Mouse (Mus musculus) embryonic facial prominence, embryonic 11.5 days (tissue): ENCODE measurements at regions not wholly inside any gene's neighbourhood (a gene's known extent, or its start where the extent isn't known, plus 50 kb on each side); places are given as distances from the start of the nearest gene placed in this dataset.

ENCODE experiments used
- ATAC-seq: fragments of 200-750 bp; cut with Nextera tagmentation; replicated peaks from 2 replicates; pipeline ENCODE4 v1.8.0; 2017; ENCODE audit warnings: low read depth; ENCODE audit not compliant: insufficient number of reproducible peaks, low FRiP score, low TSS enrichment
- DNase-seq: peaks from one replicate; pipeline ENCODE4 v3.0.0-alpha.2; 2015; ENCODE audit warnings: low spot score
- H3K27ac ChIP-seq: fragments of 300-500 bp; sonication (generic); replicated peaks from 2 replicates; pipeline ENCODE4 v1.5.1; 2014; ENCODE audit warnings: mild to moderate bottlenecking, low read depth, low read length, control low read depth
- H3K27me3 ChIP-seq: fragments of 300-500 bp; sonication (generic); 2 replicates; pipeline ENCODE4 v1.6.1; 2014; ENCODE audit warnings: mild to moderate bottlenecking, low read length, moderate library complexity, mixed read lengths; ENCODE audit not compliant: control insufficient read depth, insufficient read depth
- H3K36me3 ChIP-seq: fragments of 300-500 bp; sonication (generic); replicated peaks from 2 replicates; pipeline ENCODE4 v1.6.1; 2014; ENCODE audit warnings: low read depth, mild to moderate bottlenecking, low read length, moderate library complexity, mixed read lengths; ENCODE audit not compliant: control insufficient read depth, insufficient read depth
- H3K4me1 ChIP-seq: fragments of 300-500 bp; sonication (generic); 2 replicates; pipeline ENCODE4 v1.6.1; 2014; ENCODE audit warnings: low read length, mixed read lengths; ENCODE audit not compliant: control insufficient read depth, insufficient read depth
- H3K4me2 ChIP-seq: fragments of 300-500 bp; sonication (generic); 2 replicates; pipeline ENCODE4 v1.6.1; 2014; ENCODE audit warnings: low read depth, mild to moderate bottlenecking, control low read depth, low read length, moderate library complexity
- H3K4me3 ChIP-seq: fragments of 300-500 bp; sonication (generic); 2 replicates; pipeline ENCODE4 v1.5.1; 2014; ENCODE audit warnings: low read depth, low read length, control low read depth
- H3K9ac ChIP-seq: fragments of 300-500 bp; sonication (generic); replicated peaks from 2 replicates; pipeline ENCODE4 v1.6.1; 2014; ENCODE audit warnings: mild to moderate bottlenecking, control low read depth, low read length
- H3K9me3 ChIP-seq: fragments of 300-500 bp; sonication (generic); replicated peaks from 2 replicates; pipeline ENCODE4 v1.6.1; 2016; ENCODE audit warnings: mild to moderate bottlenecking, low read length, inconsistent platforms, mixed read lengths; ENCODE audit not compliant: control insufficient read depth
- WGBS: fragments of 180-500 bp; shearing (Covaris S2); extraction: QIAGEN DNeasy Blood & Tissue Kit; methylation state at CpG from one replicate; pipeline ENCODE4 v1.1.7; 2014; 5-methylcytosine and 5-hydroxymethylcytosine counted together

- H3K9ac ChIP-seq: no peak overlapping the region
- ATAC-seq (no peak), DNase-seq (no peak)
- no peak overlapping the region for H3K27ac ChIP-seq
- H3K36me3 ChIP-seq: no peaks in the 10 kb centered on the region
- WGBS: 78% methylated on average over 5 of the region's 5 CpGs
- H3K4me2 ChIP-seq: no peak overlapping the region
- H3K4me1 ChIP-seq: no peaks in the 10 kb centered on the region
- no peaks in the 10 kb centered on the region for H3K27me3 ChIP-seq
- H3K4me3 ChIP-seq: no peak overlapping the region
- H3K9me3 ChIP-seq: no peaks in the 10 kb centered on the region
Measured at GRCm38 (mm10) chr4:25389542-25389941, 107.9 kb upstream of the Ufl1 start.

GRCm38 (mm10) chr4:25372041-25372440 is 90.4 kb upstream of the Ufl1 start:
- Histone ChIP-seq H3K4me2 (no peak overlapping the region), H3K27ac (no peak overlapping the region), H3K4me3 (no peak overlapping the region), H3K36me3 (no peaks in the 10 kb centered on the region), H3K9ac (no peak overlapping the region), H3K9me3 (no peaks in the 10 kb centered on the region), H3K27me3 (no peaks in the 10 kb centered on the region), H3K4me1 (no peaks in the 10 kb centered on the region)
- DNase-seq (no peak), ATAC-seq (no peak)
- WGBS: 85% methylated on average over 4 of the region's 4 CpGs

GRCm38 (mm10) chr4:25364402-25364801 is 82.8 kb upstream of the Ufl1 start:
- Histone ChIP-seq H3K27me3 (no peaks in the 10 kb centered on the region), H3K27ac (no peak overlapping the region), H3K9me3 (no peaks in the 10 kb centered on the region), H3K36me3 (no peaks in the 10 kb centered on the region), H3K9ac (no peak overlapping the region), H3K4me3 (no peak overlapping the region), H3K4me1 (no peaks in the 10 kb centered on the region), H3K4me2 (no peak overlapping the region)
- no peak for ATAC-seq
- no peak for DNase-seq

- 88% methylated on average over 1 of the region's 1 CpGs for WGBS
- H3K27ac ChIP-seq: no peak overlapping the region
- H3K9me3 ChIP-seq: no peaks in the 10 kb centered on the region
- ATAC-seq (no peak), DNase-seq (no peak)
- H3K4me1 ChIP-seq: no peaks in the 10 kb centered on the region
- H3K27me3 ChIP-seq: no peaks in the 10 kb centered on the region
- no peak overlapping the region for H3K9ac ChIP-seq
- no peaks in the 10 kb centered on the region for H3K36me3 ChIP-seq
- no peak overlapping the region for H3K4me3 ChIP-seq
- no peak overlapping the region for H3K4me2 ChIP-seq
Measured at GRCm38 (mm10) chr4:25337638-25338037, 56.0 kb upstream of the Ufl1 start.
